Mouse (Mus musculus) heart, adult 2 months (tissue): Measurements from ENCODE around the gene Slc25a19. TPM values are rescaled to one million over a fixed set of nuclear protein-coding genes. Genes with fewer than 3 reads are reported as not detected.

Experiments used
- DNase-seq, 2 experiments: peaks; one replicate each; pipeline ENCODE4 v3.0.0; 2021
- H3K27ac ChIP-seq: fragments of 200-600 bp; 2 replicates; pipeline ENCODE4 v1.8.1; 2022
- H3K27me3 ChIP-seq: fragments of 200-500 bp; 2 replicates; pipeline ENCODE4 v1.6.1; 2012; ENCODE audit warnings: mild to moderate bottlenecking, low read length, inconsistent platforms, mixed read lengths; ENCODE audit not compliant: control insufficient read depth, insufficient read depth
- H3K36me3 ChIP-seq: fragments of 200-500 bp; 2 replicates; pipeline ENCODE4 v1.6.1; 2012; ENCODE audit warnings: low read length, inconsistent platforms; ENCODE audit not compliant: control insufficient read depth, insufficient read depth
- H3K4me1 ChIP-seq: fragments of 200-500 bp; 2 replicates; pipeline ENCODE4 v1.6.1; 2011; ENCODE audit warnings: low read length; ENCODE audit not compliant: control insufficient read depth, insufficient read depth
- H3K4me3 ChIP-seq: fragments of 200-600 bp; 2 replicates; pipeline ENCODE4 v1.8.1; 2022
- H3K79me2 ChIP-seq: fragments of 200-500 bp; replicated peaks from 2 replicates; pipeline ENCODE4 v1.6.1; 2012; ENCODE audit warnings: mild to moderate bottlenecking, inconsistent platforms, low read length, moderate library complexity, mixed read lengths; ENCODE audit not compliant: control insufficient read depth, insufficient read depth
- H3K9ac ChIP-seq: fragments of 200-500 bp; 2 replicates; pipeline ENCODE4 v1.6.1; 2012; ENCODE audit warnings: low read depth, mild to moderate bottlenecking, control low read depth, inconsistent platforms, low read length, mixed read lengths
- CTCF ChIP-seq: fragments of 200-600 bp; IDR thresholded peaks from 2 replicates; pipeline ENCODE4 v1.8.1; 2022; ENCODE audit warnings: antibody characterized with exemption, mild to moderate bottlenecking, moderate library complexity
- EP300 ChIP-seq: fragments of 200-500 bp; IDR thresholded peaks from 2 replicates; pipeline ENCODE4 v1.6.1; 2011; ENCODE audit warnings: low read depth, low read length, control low read depth; ENCODE audit not compliant: insufficient read depth
- POLR2A ChIP-seq: fragments of 200-500 bp; IDR thresholded peaks from 2 replicates; pipeline ENCODE4 v1.6.1; 2011; ENCODE audit warnings: mild to moderate bottlenecking, low read depth, low read length, control low read depth; ENCODE audit not compliant: insufficient read depth
- WGBS: fragments of 180-500 bp; shearing (Covaris S2); methylation state at CpG from one replicate; pipeline ENCODE4 v1.1.7; 2018; 5-methylcytosine and 5-hydroxymethylcytosine counted together
- intact Hi-C: fragments of 180-260 bp; cut with DNase I; formaldehyde crosslinking; loops from one replicate; pipeline ENCODE4 v1.15.1; 2025
- polyA plus RNA-seq: library from polyadenylated mRNA; depleted of rRNA; stranded (reverse); fragments of >200 nt; gene quantifications from 2 replicates; pipeline ENCODE4 v1.2.3, GENCODE M21; 2012
- total RNA-seq, 2 experiments: library from RNA; stranded (reverse); gene quantifications; 2 replicates each; pipeline ENCODE4 v1.2.3; 2021

The Slc25a19 gene
- total and polyA plus RNA-seq, 3 experiments = 32.9 to 97.1 (median 40.7) TPM

- TF ChIP-seq CTCF (no peak), EP300 (no peak), POLR2A (no peak)
- Histone ChIP-seq H3K9ac (no peak overlapping the region), H3K4me1 (peaks cover 4% of the 10 kb centered on the region), H3K79me2 (no peaks in the 10 kb centered on the region), H3K27ac (no peak overlapping the region), H3K4me3 (no peak overlapping the region), H3K27me3 (no peaks in the 10 kb centered on the region), H3K36me3 (no peaks in the 10 kb centered on the region)
- 79% methylated on average over 10 of the region's 10 CpGs for WGBS
- DNase-seq = no peak
- intact Hi-C loops = loop anchor here (5.0 kb wide), 1 partner anchor 189 kb away; the partner anchor contains the start of gene Llgl2
Observed at GRCm38 (mm10) chr11:115632862-115633261, 4.8 kb upstream of the Slc25a19 start.

- intact Hi-C loops = loop anchor here (5.0 kb wide), 1 partner anchor 190 kb away; the partner anchor contains the start of gene Llgl2
- H3K4me3 ChIP-seq = no peak overlapping the region
- no peaks in the 10 kb centered on the region; the same call in 1 of the 2 replicates for H3K79me2 ChIP-seq
- peaks cover 4% of the 10 kb centered on the region for H3K4me1 ChIP-seq
- WGBS = 76% methylated on average over 7 of the region's 7 CpGs
- H3K9ac ChIP-seq = no peak overlapping the region
- no peak overlapping the region for H3K27ac ChIP-seq
- H3K36me3 ChIP-seq = no peaks in the 10 kb centered on the region
- no peaks in the 10 kb centered on the region for H3K27me3 ChIP-seq
- no peak for DNase-seq
- TF ChIP-seq EP300 = no peak
- no peak for TF ChIP-seq POLR2A
- TF ChIP-seq CTCF = no peak
Observed at GRCm38 (mm10) chr11:115632247-115632646, 4.2 kb upstream of the Slc25a19 start.

GRCm38 (mm10) chr11:115631505-115631890 is 3.4 kb upstream of the Slc25a19 start:
- peak in 1 of 2 experiments; percentile 42 for DNase-seq
- Histone ChIP-seq H3K9ac (no peak overlapping the region), H3K27ac (no peak overlapping the region), H3K4me3 (no peak overlapping the region), H3K36me3 (no peaks in the 10 kb centered on the region), H3K79me2 (no peaks in the 10 kb centered on the region; the same call in 1 of the 2 replicates), H3K27me3 (no peaks in the 10 kb centered on the region), H3K4me1 (peaks cover 4% of the 10 kb centered on the region)
- TF ChIP-seq POLR2A (no peak), CTCF (peak; percentile 86)
- 27% methylated on average over 3 of the region's 3 CpGs for WGBS
- intact Hi-C loops = loop anchor here (5.0 kb wide), 1 partner anchor 191 kb away; the partner anchor contains the start of gene Llgl2

GRCm38 (mm10) chr11:115630532-115631504 is 2.7 kb upstream of the Slc25a19 start:
- no peak overlapping the region for H3K4me3 ChIP-seq
- H3K79me2 ChIP-seq = no peaks in the 10 kb centered on the region; the same call in 1 of the 2 replicates
- H3K9ac ChIP-seq = no peak overlapping the region
- intact Hi-C loops = loop anchor here (5.0 kb wide), 1 partner anchor 191 kb away; the partner anchor contains the start of gene Llgl2
- DNase-seq = peak in 1 of 2 experiments; percentile 80
- H3K27ac ChIP-seq = no peak overlapping the region
- TF ChIP-seq POLR2A (no peak), EP300 (no peak), CTCF (no peak)
- WGBS = 45% methylated on average over 16 of the region's 16 CpGs
- peaks cover 4% of the 10 kb centered on the region for H3K4me1 ChIP-seq
- H3K27me3 ChIP-seq = no peaks in the 10 kb centered on the region
- H3K36me3 ChIP-seq = no peaks in the 10 kb centered on the region

GRCm38 (mm10) chr11:115629734-115630531 is 1.8 kb upstream of the Slc25a19 start:
- DNase-seq = no peak
- peaks cover 4% of the 10 kb centered on the region for H3K4me1 ChIP-seq
- TF ChIP-seq CTCF (no peak), EP300 (no peak), POLR2A (no peak)
- no peak overlapping the region for H3K4me3 ChIP-seq
- intact Hi-C loops = loop anchor here (5.0 kb wide), 1 partner anchor 192 kb away; the partner anchor contains the start of gene Llgl2
- WGBS = 82% methylated on average over 13 of the region's 13 CpGs
- H3K9ac ChIP-seq = no peak overlapping the region
- no peak overlapping the region for H3K27ac ChIP-seq
- H3K36me3 ChIP-seq = no peaks in the 10 kb centered on the region
- H3K27me3 ChIP-seq = no peaks in the 10 kb centered on the region
- no peaks in the 10 kb centered on the region; the same call in 1 of the 2 replicates for H3K79me2 ChIP-seq
